Comparison of ENCODE assay signal across 14 mouse cellular contexts in the genomic region with DNA sequence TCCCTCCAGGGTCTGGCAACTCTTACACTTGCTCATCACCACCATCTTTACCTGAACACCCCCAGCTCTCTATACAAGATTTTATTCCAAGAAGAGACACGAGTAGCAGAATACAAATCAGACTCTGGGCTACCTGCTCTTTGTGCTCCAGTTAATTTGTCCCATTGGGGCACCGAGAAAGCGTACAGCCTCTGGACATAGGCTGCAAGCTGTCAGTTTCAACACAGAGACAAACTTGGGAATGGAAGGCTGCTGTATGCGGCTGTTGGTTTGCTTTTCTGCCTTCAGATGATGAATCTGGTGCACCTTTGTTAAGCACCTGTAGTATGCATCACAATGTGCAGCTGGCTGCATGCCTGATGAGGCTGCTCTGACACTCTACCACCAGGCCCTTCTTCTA.
"Had no signal": no experiment of that assay in that cellular context is flagged by ENCODE, and none has a peak within 500 bp of the region (broad histone marks: within the 10 kb centered on the region; RNA-seq: fewer than 3 reads in every experiment).

No protein-coding gene starts in this region.

- H3K36me3 ChIP-seq: liver, embryonic 12.5 days; stomach, embryonic 15.5 days had no signal

- H3K27ac ChIP-seq: liver, embryonic 12.5 days; liver, embryonic 14.5 days; midbrain, embryonic 12.5 days; neural tube, embryonic 12.5 days; stomach, embryonic 15.5 days; stomach, postnatal 0 days had no signal

- H3K4me2 ChIP-seq: liver, embryonic 12.5 days; lung, embryonic 14.5 days; midbrain, embryonic 12.5 days; neural tube, embryonic 12.5 days; stomach, embryonic 15.5 days had no signal

- H3K4me3 ChIP-seq: liver, embryonic 12.5 days; midbrain, embryonic 12.5 days; neural tube, embryonic 12.5 days; stomach, embryonic 15.5 days had no signal

- ATAC-seq: liver, embryonic 12.5 days had no signal

- H3K9ac ChIP-seq: liver, embryonic 12.5 days; liver, embryonic 14.5 days; lung, embryonic 14.5 days; midbrain, embryonic 12.5 days; neural tube, embryonic 12.5 days; stomach, embryonic 15.5 days had no signal

- H3K27me3 ChIP-seq: liver, embryonic 12.5 days; midbrain, embryonic 12.5 days; neural tube, embryonic 12.5 days; stomach, embryonic 15.5 days had no signal

- DNase-seq: lung, adult 18-20 months; lung, embryonic 14.5 days; lung, postnatal 10 days; lung, postnatal 4 days; right cerebral cortex, postnatal 14 days; thymus, adult 2 months; thymus, postnatal 25 days; thymus, postnatal 4 days had no signal

- H3K4me1 ChIP-seq: liver, embryonic 12.5 days; midbrain, embryonic 12.5 days; neural tube, embryonic 12.5 days; stomach, embryonic 15.5 days had no signal

- H3K9me3 ChIP-seq: liver, embryonic 12.5 days; midbrain, embryonic 12.5 days; neural tube, embryonic 12.5 days; stomach, embryonic 15.5 days had no signal
